Mouse (Mus musculus): ENCODE results near the gene 1500009C09Rik. TPM values are rescaled to one million over a fixed set of nuclear protein-coding genes. Genes with fewer than 3 reads are reported as not detected.

1500009C09Rik gene
- total RNA-seq, 1 experiment: 1.0 TPM

GRCm38 (mm10) chr15:82206365-82207104, 45.7 kb upstream of the 1500009C09Rik start:
- Histone ChIP-seq H3K9me3 (ENCODE audit: control insufficient read depth, insufficient read depth, low read depth, low read length) (no peaks in the 10 kb centered on the region), H3K4me1 (ENCODE audit: control insufficient read depth in 2 of 2, insufficient read depth in 2 of 2, low read length in 2 of 2, poor library complexity in 1 of 2) (peaks cover 2 to 19% of the 10 kb centered on the region in 2 experiments; a peak in 3 of 4 replicates), H3K36me3 (ENCODE audit: control insufficient read depth, insufficient read depth, low read length, poor library complexity, severe bottlenecking) (peaks cover 26% of the 10 kb centered on the region), H3K27ac (ENCODE audit: insufficient read depth, low read depth, low read length, poor library complexity, severe bottlenecking) (no peak overlapping the region), H3K4me3 (ENCODE audit: insufficient read depth in 1 of 2, low read depth in 1 of 2, low read length in 2 of 2, poor library complexity in 1 of 2, severe bottlenecking in 1 of 2) (peak overlapping the region; percentile 51 to 54; a peak in 3 of 4 replicates), H3K9ac (ENCODE audit: insufficient read depth, low read depth, low read length, poor library complexity, severe bottlenecking) (peak overlapping the region; percentile 39)
- in situ Hi-C loops (cut with MboI; ENCODE audit: low sequenced_read_pairs in 2 of 2, unreplicated experiment in 2 of 2): no loop called here
- no peak for TF ChIP-seq MAFK (IDR thresholded peaks at IDR 0.05; ENCODE audit: insufficient read depth, low read depth, low read length)
- DNase-seq (ENCODE audit: low read depth, low spot score): no peak

GRCm38 (mm10) chr15:82207105-82207459, 45.1 kb upstream of the 1500009C09Rik start:
- H3K36me3 ChIP-seq (ENCODE audit: control insufficient read depth, insufficient read depth, low read length, poor library complexity, severe bottlenecking): peaks cover 23% of the 10 kb centered on the region
- in situ Hi-C loops (cut with MboI; ENCODE audit: low sequenced_read_pairs in 2 of 2, unreplicated experiment in 2 of 2): no loop called here

DNA sequence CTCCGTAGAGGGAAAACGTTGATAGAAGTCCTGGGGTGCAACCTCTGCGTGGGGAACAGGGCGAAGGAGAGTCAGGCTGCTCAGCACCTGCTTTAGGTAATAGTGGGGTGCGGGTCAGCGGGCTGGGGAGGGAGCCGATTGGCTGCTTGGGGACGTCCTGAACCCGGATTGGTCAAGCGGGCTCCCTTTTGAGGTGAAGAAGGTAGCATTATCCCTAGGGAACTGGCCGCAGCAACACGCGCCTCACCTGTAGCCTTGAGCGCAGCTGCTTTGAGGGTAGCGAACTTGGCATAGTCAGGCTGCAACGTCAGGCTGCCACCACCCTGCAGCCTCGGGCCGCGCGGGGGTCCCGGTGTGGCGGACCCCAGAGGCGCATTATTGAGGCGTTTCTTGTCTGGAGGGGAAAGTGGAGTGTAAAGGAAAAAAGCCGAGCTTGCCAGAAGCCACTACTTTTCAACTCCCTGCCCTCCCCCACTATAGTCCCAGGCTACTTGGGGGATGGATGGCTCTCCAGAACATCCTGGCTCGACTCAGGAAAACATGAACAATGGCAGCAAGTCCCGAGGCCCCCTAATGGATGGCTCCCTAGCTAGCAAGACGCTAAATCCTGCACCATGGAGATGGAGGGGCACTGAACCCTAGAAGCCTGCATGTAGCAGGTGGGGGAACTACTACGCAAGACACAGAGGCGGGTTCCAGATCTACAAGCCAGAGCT, 44.5 kb upstream of the 1500009C09Rik start:
- Histone ChIP-seq H3K9ac (ENCODE audit: insufficient read depth, low read depth, low read length, poor library complexity, severe bottlenecking) (peak overlapping the region; percentile 39), H3K36me3 (ENCODE audit: control insufficient read depth, insufficient read depth, low read length, poor library complexity, severe bottlenecking) (peaks cover 23% of the 10 kb centered on the region), H3K4me3 (ENCODE audit: insufficient read depth in 1 of 2, low read depth in 1 of 2, low read length in 2 of 2, poor library complexity in 1 of 2, severe bottlenecking in 1 of 2) (peak overlapping the region; percentile 51 to 54)

More at GRCm38 (mm10) chr15:82207105-82207459, 45.1 kb upstream of the 1500009C09Rik start:
- Histone ChIP-seq H3K27ac (ENCODE audit: insufficient read depth, low read depth, low read length, poor library complexity, severe bottlenecking) (no peak overlapping the region), H3K4me1 (ENCODE audit: control insufficient read depth in 2 of 2, insufficient read depth in 2 of 2, low read length in 2 of 2, poor library complexity in 1 of 2) (peaks cover 2 to 19% of the 10 kb centered on the region in 2 experiments; a peak in 3 of 4 replicates), H3K9ac (ENCODE audit: insufficient read depth, low read depth, low read length, poor library complexity, severe bottlenecking) (peak overlapping the region; percentile 39), H3K4me3 (ENCODE audit: insufficient read depth in 1 of 2, low read depth in 1 of 2, low read length in 2 of 2, poor library complexity in 1 of 2, severe bottlenecking in 1 of 2) (peak overlapping the region; percentile 51 to 54; a peak in 3 of 4 replicates), H3K9me3 (ENCODE audit: control insufficient read depth, insufficient read depth, low read depth, low read length) (no peaks in the 10 kb centered on the region)
- TF ChIP-seq ZC3H11A (IDR thresholded peaks at IDR 0.05; ENCODE audit: borderline replicate concordance, low read depth, low read length) (no peak), ZNF384 (IDR thresholded peaks at IDR 0.05; ENCODE audit: low read depth, low read length) (no peak), CHD2 (IDR thresholded peaks at IDR 0.05; ENCODE audit: low read depth, low read length) (no peak), MAFK (IDR thresholded peaks at IDR 0.05; ENCODE audit: insufficient read depth, low read depth, low read length) (no peak), HCFC1 (IDR thresholded peaks at IDR 0.05; ENCODE audit: borderline replicate concordance, insufficient read depth, low read length) (no peak)
- no peak for DNase-seq (ENCODE audit: low read depth, low spot score)

GRCm38 (mm10) chr15:82208307-82208706, 43.9 kb upstream of the 1500009C09Rik start:
- DNase-seq (ENCODE audit: low read depth, low spot score): no peak
- Histone ChIP-seq H3K4me3 (ENCODE audit: insufficient read depth in 1 of 2, low read depth in 1 of 2, low read length in 2 of 2, poor library complexity in 1 of 2, severe bottlenecking in 1 of 2) (no peak overlapping the region; a peak in 1 of 4 replicates), H3K9ac (ENCODE audit: insufficient read depth, low read depth, low read length, poor library complexity, severe bottlenecking) (no peak overlapping the region), H3K4me1 (ENCODE audit: control insufficient read depth in 2 of 2, insufficient read depth in 2 of 2, low read length in 2 of 2, poor library complexity in 1 of 2) (peaks cover 2 to 20% of the 10 kb centered on the region in 2 experiments; a peak in 3 of 4 replicates), H3K27ac (ENCODE audit: insufficient read depth, low read depth, low read length, poor library complexity, severe bottlenecking) (no peak overlapping the region), H3K9me3 (ENCODE audit: control insufficient read depth, insufficient read depth, low read depth, low read length) (no peaks in the 10 kb centered on the region), H3K36me3 (ENCODE audit: control insufficient read depth, insufficient read depth, low read length, poor library complexity, severe bottlenecking) (peaks cover 19% of the 10 kb centered on the region)
- no peak for TF ChIP-seq ZC3H11A (IDR thresholded peaks at IDR 0.05; ENCODE audit: borderline replicate concordance, low read depth, low read length)
- TF ChIP-seq MAFK (IDR thresholded peaks at IDR 0.05; ENCODE audit: insufficient read depth, low read depth, low read length): no peak
- no peak for TF ChIP-seq HCFC1 (IDR thresholded peaks at IDR 0.05; ENCODE audit: borderline replicate concordance, insufficient read depth, low read length)
- no peak for TF ChIP-seq CHD2 (IDR thresholded peaks at IDR 0.05; ENCODE audit: low read depth, low read length)
- TF ChIP-seq ZNF384 (IDR thresholded peaks at IDR 0.05; ENCODE audit: low read depth, low read length): no peak
- in situ Hi-C loops (cut with MboI; ENCODE audit: low sequenced_read_pairs in 2 of 2, unreplicated experiment in 2 of 2): no loop called here

More for the DNA sequence above, 44.5 kb upstream of the 1500009C09Rik start:
- Histone ChIP-seq H3K4me1 (ENCODE audit: control insufficient read depth in 2 of 2, insufficient read depth in 2 of 2, low read length in 2 of 2, poor library complexity in 1 of 2) (peaks cover 2 to 19% of the 10 kb centered on the region in 2 experiments; a peak in 3 of 4 replicates), H3K27ac (ENCODE audit: insufficient read depth, low read depth, low read length, poor library complexity, severe bottlenecking) (no peak overlapping the region), H3K9me3 (ENCODE audit: control insufficient read depth, insufficient read depth, low read depth, low read length) (no peaks in the 10 kb centered on the region)
- no peak for DNase-seq (ENCODE audit: low read depth, low spot score)
- TF ChIP-seq HCFC1 (IDR thresholded peaks at IDR 0.05; ENCODE audit: borderline replicate concordance, insufficient read depth, low read length): no peak
- TF ChIP-seq ZNF384 (IDR thresholded peaks at IDR 0.05; ENCODE audit: low read depth, low read length): no peak
- TF ChIP-seq ZC3H11A (IDR thresholded peaks at IDR 0.05; ENCODE audit: borderline replicate concordance, low read depth, low read length): no peak
- no peak for TF ChIP-seq CHD2 (IDR thresholded peaks at IDR 0.05; ENCODE audit: low read depth, low read length)
- no peak for TF ChIP-seq MAFK (IDR thresholded peaks at IDR 0.05; ENCODE audit: insufficient read depth, low read depth, low read length)
- in situ Hi-C loops (cut with MboI; ENCODE audit: low sequenced_read_pairs in 2 of 2, unreplicated experiment in 2 of 2): no loop called here

Data from ES-E14 (cell line).